Mouse (Mus musculus) embryonic facial prominence, embryonic 12.5 days (tissue): ENCODE data around the gene Xpo5. TPM values are rescaled to one million over a fixed set of nuclear protein-coding genes. Genes with fewer than 3 reads are reported as not detected.

Experiments used
- ATAC-seq: fragments of 200-750 bp; cut with Nextera tagmentation; 2 replicates; pipeline ENCODE4 v1.8.0; 2017; ENCODE audit not compliant: insufficient number of reproducible peaks, insufficient read depth, low FRiP score, low TSS enrichment
- H3K27ac ChIP-seq: fragments of 300-500 bp; sonication (generic); 2 replicates; pipeline ENCODE4 v1.5.1; 2016; ENCODE audit warnings: mild to moderate bottlenecking
- H3K27me3 ChIP-seq: fragments of 300-500 bp; sonication (generic); 2 replicates; pipeline ENCODE4 v1.6.1; 2016; ENCODE audit warnings: mild to moderate bottlenecking, moderate library complexity
- H3K36me3 ChIP-seq: fragments of 300-500 bp; sonication (generic); 2 replicates; pipeline ENCODE4 v1.6.1; 2016; ENCODE audit warnings: mild to moderate bottlenecking
- H3K4me1 ChIP-seq: fragments of 300-500 bp; sonication (generic); 2 replicates; pipeline ENCODE4 v1.6.1; 2016
- H3K4me2 ChIP-seq: fragments of 300-500 bp; sonication (generic); replicated peaks from 2 replicates; pipeline ENCODE4 v1.6.1; 2016; ENCODE audit warnings: mild to moderate bottlenecking, moderate library complexity
- H3K4me3 ChIP-seq: fragments of 300-500 bp; sonication (generic); 2 replicates; pipeline ENCODE4 v1.5.1; 2016; ENCODE audit warnings: mild to moderate bottlenecking
- H3K9ac ChIP-seq: fragments of 300-500 bp; sonication (generic); 2 replicates; pipeline ENCODE4 v1.6.1; 2016; ENCODE audit warnings: mild to moderate bottlenecking, moderate library complexity
- H3K9me3 ChIP-seq: fragments of 300-500 bp; sonication (generic); 2 replicates; pipeline ENCODE4 v1.6.1; 2016; ENCODE audit warnings: mild to moderate bottlenecking, moderate library complexity
- WGBS: fragments of 180-500 bp; shearing (Covaris S2); methylation state at CpG from one replicate; pipeline ENCODE4 v1.1.7; 2016; 5-methylcytosine and 5-hydroxymethylcytosine counted together
- polyA plus RNA-seq: library from polyadenylated mRNA; unstranded; fragments of >200 nt; fragmentation: Nextera tagmentation; extraction: Ambion mirVana; gene quantifications from 2 replicates; pipeline ENCODE4 v1.2.1, GENCODE M21; 2016

Gene Xpo5
- polyA plus RNA-seq, 1 experiment from 2014 or later = 56.3 TPM

DNA sequence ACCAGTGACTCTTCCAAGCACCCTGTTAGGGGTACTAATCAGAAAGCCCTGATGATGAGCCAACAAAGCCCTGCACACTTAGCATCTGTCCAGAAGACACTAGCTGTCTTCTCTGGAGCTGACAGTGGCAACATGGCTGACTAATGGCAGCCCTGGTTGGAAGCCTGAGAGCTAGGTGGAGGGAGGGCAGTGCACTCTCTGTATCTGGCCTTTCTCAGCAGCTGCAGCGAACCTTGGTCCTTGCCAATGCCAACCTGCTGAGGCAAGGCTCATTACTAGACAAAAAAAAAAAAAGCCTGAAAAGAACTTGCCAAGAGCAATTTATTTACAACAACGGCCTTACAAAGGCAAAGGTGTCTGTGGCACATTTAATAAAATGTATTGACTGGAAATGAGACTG lies 41.0 kb downstream of the Xpo5 start:
- Histone ChIP-seq H3K4me2 (no peak overlapping the region), H3K4me1 (peaks cover 8% of the 10 kb centered on the region), H3K27ac (no peak overlapping the region), H3K27me3 (no peaks in the 10 kb centered on the region), H3K36me3 (peaks cover 78% of the 10 kb centered on the region), H3K9ac (no peak overlapping the region), H3K9me3 (no peaks in the 10 kb centered on the region), H3K4me3 (no peak overlapping the region)
- 93% methylated on average over 2 of the region's 2 CpGs for WGBS
- ATAC-seq = no peak

DNA sequence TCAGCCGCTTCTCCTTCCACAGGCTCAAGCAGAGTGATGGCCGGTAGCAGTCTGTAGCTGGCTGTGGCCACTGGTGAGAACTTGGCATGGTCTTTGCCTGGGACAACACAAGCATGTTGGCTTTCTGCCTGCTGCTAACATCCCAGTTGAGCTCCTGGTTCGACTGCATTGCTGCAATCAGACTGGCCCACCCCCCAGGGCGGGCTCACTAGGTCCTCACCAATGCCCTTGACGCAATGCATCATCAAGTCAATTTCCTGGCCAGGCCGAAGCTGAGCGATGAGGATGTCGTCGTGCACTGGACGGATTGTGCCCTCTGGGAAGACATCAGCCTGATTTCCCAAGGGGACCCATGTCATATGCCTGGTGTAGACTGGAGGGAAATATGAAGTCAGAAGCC lies 42.0 kb downstream of the Xpo5 start:
- Histone ChIP-seq H3K4me3 (no peak overlapping the region), H3K36me3 (peaks cover 72% of the 10 kb centered on the region), H3K4me1 (peaks cover 17% of the 10 kb centered on the region), H3K9me3 (no peaks in the 10 kb centered on the region), H3K4me2 (no peak overlapping the region), H3K27ac (no peak overlapping the region), H3K9ac (no peak overlapping the region), H3K27me3 (no peaks in the 10 kb centered on the region)
- 83% methylated on average over 10 of the region's 10 CpGs for WGBS
- ATAC-seq = no peak

DNA sequence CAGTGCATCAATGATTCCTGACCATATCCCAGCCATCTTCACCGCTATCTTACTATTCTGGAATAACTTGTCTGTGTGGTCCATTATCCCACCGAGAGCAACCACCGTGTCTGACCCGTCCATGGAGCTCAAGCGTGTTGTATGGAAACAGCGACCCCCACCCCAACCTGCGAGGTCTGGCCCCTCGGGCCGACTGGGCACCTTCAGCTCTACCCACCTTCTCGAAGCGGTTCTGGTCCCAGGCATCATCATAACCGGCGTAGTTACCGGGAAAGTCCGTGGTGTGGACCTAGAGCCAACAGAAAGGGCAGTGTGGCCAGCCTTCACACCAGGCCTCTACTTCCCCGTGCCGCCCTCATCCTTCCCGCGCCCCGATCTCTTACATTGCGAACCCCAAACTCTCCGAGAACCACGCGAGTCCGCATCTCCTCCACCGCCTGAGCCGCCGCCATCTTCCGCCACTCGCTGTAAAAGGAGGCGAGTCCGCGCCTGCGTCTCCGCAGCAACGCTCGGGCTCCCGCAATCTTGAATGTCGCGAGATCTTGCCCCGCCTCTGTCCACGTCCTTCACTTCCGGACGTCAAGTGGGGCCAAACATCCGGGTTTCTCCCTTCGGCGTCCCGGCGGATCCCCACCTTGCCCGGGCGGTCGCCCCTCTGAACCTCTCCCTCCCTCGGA lies 45.1 kb downstream of the Xpo5 start, which contains the start of the genes Polr1c and Yipf3:
Gene Polr1c (minus strand): TSS at position 543 of the 677 bp plus-strand sequence.
Gene Yipf3 (plus strand): TSS at position 569 of the 677 bp plus-strand sequence.
- peak; percentile 80 for ATAC-seq
- Histone ChIP-seq H3K4me3 (peak within 1 kb of the TSS; percentile 95), H3K36me3 (peaks cover 71% of the 10 kb centered on the region), H3K4me2 (peak within 1 kb of the TSS; percentile 95), H3K4me1 (peaks cover 17% of the 10 kb centered on the region), H3K9me3 (no peaks in the 10 kb centered on the region), H3K27me3 (no peaks in the 10 kb centered on the region), H3K27ac (peak within 1 kb of the TSS; percentile 84), H3K9ac (peak within 1 kb of the TSS; percentile 94)
- WGBS = under 1% methylated on average over 53 of the region's 53 CpGs

DNA sequence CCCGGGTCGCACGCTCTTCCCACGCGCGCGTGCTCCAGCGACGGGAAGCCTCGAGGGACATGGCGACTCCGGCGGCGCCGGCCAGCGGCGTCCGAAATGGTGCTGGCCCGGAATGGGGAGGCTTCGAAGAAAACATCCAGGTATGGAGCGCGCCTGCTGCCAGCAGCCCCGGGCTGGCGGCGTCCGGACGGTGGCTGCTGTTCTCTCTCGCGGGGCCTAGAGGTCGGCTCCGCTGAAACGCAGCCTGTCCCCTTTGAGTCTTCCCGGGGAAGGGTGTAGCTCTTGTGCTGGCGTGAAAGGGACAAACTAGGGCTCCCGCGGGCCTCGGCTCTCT lies 45.6 kb downstream of the Xpo5 start:
- Histone ChIP-seq H3K9ac (peak overlapping the region; percentile 94), H3K4me2 (peak overlapping the region; percentile 95), H3K9me3 (no peaks in the 10 kb centered on the region), H3K4me1 (peaks cover 17% of the 10 kb centered on the region), H3K27ac (peak overlapping the region; percentile 84), H3K27me3 (no peaks in the 10 kb centered on the region), H3K4me3 (peak overlapping the region; percentile 95), H3K36me3 (peaks cover 66% of the 10 kb centered on the region)
- peak; percentile 4; the same call in 1 of the 2 replicates for ATAC-seq
- WGBS = under 1% methylated on average over 37 of the region's 37 CpGs

DNA sequence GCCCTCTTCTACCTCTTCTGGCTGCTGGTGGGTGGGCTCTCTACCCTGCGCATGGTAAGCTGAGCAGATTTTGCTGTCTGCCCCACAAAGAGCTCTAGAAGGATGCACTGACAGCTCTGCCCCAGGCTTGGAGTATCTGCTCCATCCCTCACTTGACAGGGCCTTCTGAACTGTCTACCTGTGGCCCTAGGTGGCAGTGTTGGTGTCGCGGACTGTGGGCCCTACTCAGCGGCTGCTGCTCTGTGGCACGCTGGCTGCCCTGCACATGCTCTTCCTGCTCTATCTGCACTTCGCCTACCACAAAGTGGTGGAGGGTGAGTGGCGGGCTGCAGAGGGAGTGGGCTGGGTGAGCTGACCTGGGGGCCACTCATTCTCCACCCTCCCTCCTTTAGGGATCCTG lies 48.6 kb downstream of the Xpo5 start:
- no peaks in the 10 kb centered on the region for H3K9me3 ChIP-seq
- H3K36me3 ChIP-seq = peaks cover 39% of the 10 kb centered on the region
- ATAC-seq = no peak
- H3K4me1 ChIP-seq = peaks cover 26% of the 10 kb centered on the region
- WGBS = 78% methylated on average over 7 of the region's 7 CpGs
- H3K27me3 ChIP-seq = peaks cover 22% of the 10 kb centered on the region
- H3K4me2 ChIP-seq = no peak overlapping the region
- H3K27ac ChIP-seq = no peak overlapping the region
- H3K4me3 ChIP-seq = no peak overlapping the region
- no peak overlapping the region for H3K9ac ChIP-seq

DNA sequence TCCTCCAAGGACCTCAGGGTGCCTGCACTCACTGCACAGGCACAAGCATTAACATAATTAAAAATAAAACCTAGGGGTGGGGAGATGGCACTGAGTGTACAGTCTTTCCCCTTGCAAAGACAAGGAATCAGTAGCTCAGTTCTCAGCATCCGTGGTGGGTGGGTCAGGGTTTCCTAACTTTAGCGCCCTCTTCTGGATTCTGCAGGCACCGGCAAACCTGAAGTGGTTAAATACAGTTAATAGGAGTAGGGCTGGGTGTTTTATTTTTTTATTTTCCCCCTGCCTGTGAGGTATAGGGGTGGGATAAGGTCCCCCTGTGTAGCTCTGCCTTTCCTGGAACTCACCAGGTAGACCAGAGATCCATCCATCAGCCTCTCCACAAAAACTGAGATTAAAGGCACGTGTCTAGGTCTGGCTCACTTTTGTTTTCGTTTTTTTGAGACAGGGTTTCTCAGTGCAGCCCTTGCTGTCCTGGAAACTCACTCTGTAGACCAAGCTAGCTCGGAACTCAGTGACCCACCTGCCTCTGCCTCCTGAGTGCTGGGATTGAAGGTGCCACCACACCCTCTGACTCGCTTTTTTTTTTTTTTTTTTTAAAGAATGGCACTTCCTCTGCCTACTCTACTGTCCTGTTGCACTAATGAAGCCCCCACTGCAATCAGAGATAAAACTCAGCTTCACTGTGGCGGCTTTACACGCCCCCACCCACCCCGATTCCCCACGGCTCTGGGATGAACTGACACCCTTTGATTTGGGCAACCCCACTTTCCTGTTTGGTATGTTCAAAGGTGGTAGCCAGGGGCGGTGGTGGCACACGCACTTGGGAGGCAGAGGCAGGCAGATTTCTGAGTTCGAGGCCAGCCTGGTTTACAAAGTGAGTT lies 50.2 kb downstream of the Xpo5 start:
- Histone ChIP-seq H3K4me2 (peak overlapping the region; percentile 100), H3K4me3 (peak overlapping the region; percentile 71), H3K9ac (no peak overlapping the region), H3K27ac (no peak overlapping the region), H3K9me3 (0 out of 2 replicates have a peak, but pooled peaks cover 6% of the 10 kb centered on the region), H3K4me1 (peaks cover 19% of the 10 kb centered on the region), H3K36me3 (peaks cover 43% of the 10 kb centered on the region), H3K27me3 (peaks cover 24% of the 10 kb centered on the region)
- ATAC-seq = no peak
- 59% methylated on average over 14 of the region's 14 CpGs for WGBS

DNA sequence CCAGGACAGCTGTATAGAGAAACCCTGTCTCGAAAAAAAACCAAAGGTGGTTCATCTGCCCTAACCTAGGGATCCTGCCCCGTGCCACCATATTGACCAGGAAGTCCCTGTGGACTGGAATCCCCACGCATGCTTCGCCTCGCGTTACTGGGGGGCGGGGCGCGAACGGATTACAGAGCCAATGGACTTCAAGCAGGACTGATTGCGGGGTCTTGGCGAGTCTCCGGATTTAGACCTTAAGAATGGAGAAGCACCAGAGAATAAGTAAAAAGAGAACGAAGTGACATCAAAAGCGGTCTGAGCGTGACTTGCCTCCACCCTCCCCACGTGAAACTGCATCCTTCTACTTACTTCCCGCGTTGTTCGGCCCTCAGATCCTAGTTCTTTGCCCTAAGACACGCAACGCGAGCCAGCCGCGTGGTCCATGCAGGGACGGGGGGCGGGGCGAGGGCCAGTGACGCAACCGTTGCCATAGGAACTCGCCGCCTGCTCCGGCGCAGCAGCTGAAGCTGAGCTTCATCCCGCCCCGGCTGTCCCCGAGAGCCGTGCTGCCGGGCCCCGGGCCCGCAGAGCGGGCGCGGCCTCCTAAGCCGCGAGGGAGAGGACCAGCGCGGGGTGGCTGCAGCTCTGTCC lies 51.0 kb downstream of the Xpo5 start, which contains the start of gene Lrrc73:
Gene Lrrc73 (plus strand): TSS at position 80 of the 633 bp plus-strand sequence.
- WGBS = 2% methylated on average over 48 of the region's 48 CpGs
- Histone ChIP-seq H3K9ac (peak within 1 kb of the TSS; percentile 65), H3K36me3 (peaks cover 51% of the 10 kb centered on the region), H3K4me3 (peak within 1 kb of the TSS; percentile 71), H3K27me3 (peaks cover 24% of the 10 kb centered on the region), H3K4me1 (peaks cover 18% of the 10 kb centered on the region), H3K27ac (no peak within 1 kb of the TSS), H3K4me2 (peak within 1 kb of the TSS; percentile 100), H3K9me3 (0 out of 2 replicates have a peak, but pooled peaks cover 6% of the 10 kb centered on the region)
- peak; percentile 69 for ATAC-seq

DNA sequence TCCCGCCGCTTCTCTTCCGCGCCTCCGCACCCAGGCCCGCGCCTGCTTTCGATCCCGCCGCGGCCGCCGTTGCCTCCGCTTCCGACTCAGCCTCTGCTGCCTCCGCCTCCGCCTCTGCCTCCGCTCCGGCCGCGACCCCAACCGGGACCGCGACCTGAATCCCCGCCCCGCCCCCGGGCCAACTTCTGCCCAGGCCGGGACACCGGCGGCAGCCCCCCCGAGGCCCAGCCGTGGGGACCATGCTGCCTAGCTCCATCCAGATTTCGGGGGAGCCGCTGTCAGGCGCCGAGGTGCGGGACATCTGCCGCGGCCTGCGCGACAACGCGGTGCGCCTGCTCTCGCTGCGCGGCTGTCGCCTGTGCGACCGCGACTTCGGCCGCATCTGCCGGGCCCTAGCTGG lies 51.5 kb downstream of the Xpo5 start:
- H3K9me3 ChIP-seq = 0 out of 2 replicates have a peak, but pooled peaks cover 6% of the 10 kb centered on the region
- no peak overlapping the region for H3K27ac ChIP-seq
- H3K27me3 ChIP-seq = peaks cover 24% of the 10 kb centered on the region
- WGBS = under 1% methylated on average over 39 of the region's 54 CpGs
- peaks cover 13% of the 10 kb centered on the region for H3K4me1 ChIP-seq
- H3K4me2 ChIP-seq = peak overlapping the region; percentile 100
- ATAC-seq = no peak
- peaks cover 56% of the 10 kb centered on the region for H3K36me3 ChIP-seq
- H3K4me3 ChIP-seq = peak overlapping the region; percentile 71
- H3K9ac ChIP-seq = peak overlapping the region; percentile 65

DNA sequence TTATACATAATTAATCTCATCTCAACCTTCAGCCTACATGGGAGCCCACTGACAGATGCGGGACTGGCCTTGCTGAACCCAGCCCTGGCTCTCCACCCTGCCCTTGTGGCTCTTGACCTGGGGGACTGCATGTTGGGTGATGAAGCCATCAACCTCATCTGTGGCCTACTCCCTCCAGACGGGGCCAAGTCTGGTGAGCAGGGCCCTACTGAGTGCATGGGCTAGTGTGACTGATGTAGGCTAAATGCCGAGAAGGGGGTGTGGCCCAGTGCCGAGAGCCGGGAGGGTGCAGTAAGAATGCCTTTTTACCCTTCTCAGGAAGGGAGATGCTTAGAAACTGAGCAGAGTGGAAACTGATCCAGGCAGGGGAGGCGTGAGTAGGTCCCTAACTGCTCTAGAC lies 52.6 kb downstream of the Xpo5 start:
- H3K36me3 ChIP-seq = peaks cover 57% of the 10 kb centered on the region
- peaks cover 9% of the 10 kb centered on the region; the same call in 1 of the 2 replicates for H3K4me1 ChIP-seq

DNA sequence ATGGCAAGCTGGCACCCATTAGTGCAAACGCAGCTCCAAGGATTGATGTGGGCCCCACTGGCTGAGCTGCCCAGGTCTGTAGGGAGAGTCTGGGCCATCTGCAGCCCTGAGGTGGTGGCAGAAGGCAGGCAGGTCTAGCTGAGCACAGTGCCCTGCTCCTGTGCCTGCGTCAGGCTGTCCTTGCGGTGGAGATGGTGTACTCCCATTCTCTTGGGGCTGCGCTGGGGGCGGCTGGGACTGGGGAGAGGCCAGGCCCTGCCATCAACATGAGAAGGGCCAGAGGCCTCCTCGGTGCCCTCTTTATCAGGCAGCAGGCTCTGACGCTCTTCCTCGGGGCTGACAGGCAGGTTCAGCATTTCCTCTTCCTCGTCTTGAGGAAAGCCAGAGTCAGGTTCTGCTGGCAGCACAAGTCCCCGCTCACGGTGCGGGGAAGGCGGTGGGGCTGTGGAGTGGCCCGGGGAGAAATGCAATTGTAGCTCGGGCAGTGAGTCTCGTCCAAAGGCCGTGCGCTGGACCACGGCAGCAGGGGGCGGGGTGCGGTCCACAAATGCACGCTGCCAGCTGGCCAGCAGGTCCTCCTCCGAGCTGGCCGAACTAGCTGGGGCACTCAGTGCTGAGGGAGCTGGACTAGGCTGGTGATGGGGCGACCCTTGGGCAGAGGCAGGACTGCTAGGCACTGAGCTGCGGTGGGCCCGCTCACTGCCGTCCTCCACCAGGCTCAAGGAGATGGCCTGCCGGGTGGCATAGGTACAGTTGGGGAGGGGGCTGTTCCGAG lies 55.9 kb downstream of the Xpo5 start:
- H3K4me2 ChIP-seq = no peak overlapping the region
- peaks cover 7% of the 10 kb centered on the region; the same call in 1 of the 2 replicates for H3K4me1 ChIP-seq
- ATAC-seq = no peak
- no peak overlapping the region for H3K4me3 ChIP-seq
- WGBS = 88% methylated on average over 30 of the region's 30 CpGs
- H3K27me3 ChIP-seq = peaks cover 24% of the 10 kb centered on the region
- H3K27ac ChIP-seq = no peak overlapping the region
- peaks cover 69% of the 10 kb centered on the region for H3K36me3 ChIP-seq
- H3K9me3 ChIP-seq = 0 out of 2 replicates have a peak, but pooled peaks cover 6% of the 10 kb centered on the region
- H3K9ac ChIP-seq = no peak overlapping the region

More for the DNA sequence above, 52.6 kb downstream of the Xpo5 start:
- H3K27me3 ChIP-seq = peaks cover 24% of the 10 kb centered on the region
- H3K9me3 ChIP-seq = 0 out of 2 replicates have a peak, but pooled peaks cover 6% of the 10 kb centered on the region
- no peak overlapping the region for H3K4me2 ChIP-seq
- 0 out of 2 replicates have a peak overlapping the region, but pooled peaks have one; percentile 1 for H3K4me3 ChIP-seq
- no peak overlapping the region for H3K27ac ChIP-seq
- peak overlapping the region; percentile 65; the same call in 1 of the 2 replicates for H3K9ac ChIP-seq
- WGBS = 31% methylated on average over 6 of the region's 6 CpGs
- ATAC-seq = no peak
